Mouse (Mus musculus) heart, adult 8-10 months (tissue): ENCODE measurements around the gene Lrpprc. TPM values are rescaled to one million over a fixed set of nuclear protein-coding genes. Genes with fewer than 3 reads are reported as not detected.
"Not testable (repeated sequence)": the region's sequence is repeated elsewhere in the genome, so short reads cannot be mapped to it uniquely, and the experiment has no call there.

Experiments used
- DNase-seq: peaks from one replicate; pipeline ENCODE4 v3.0.0; 2022; ENCODE audit warnings: low spot score
- total RNA-seq, 4 experiments: library from RNA; stranded (reverse); gene quantifications; 2 replicates each; pipeline ENCODE4 v1.2.4; 2022

The Lrpprc gene
- total RNA-seq: 100 to 1,000 TPM; 129 to 143 (median 135) TPM

- peak; percentile 91 for DNase-seq
These were observed at the start of gene Lrpprc for GRCm38 (mm10) chr17:84790447-84791098. Gene Lrpprc (minus strand): TSS chr17:84790789.

- peak; percentile 53 for DNase-seq
These were observed 47.2 kb upstream of the Lrpprc start for GRCm38 (mm10) chr17:84837780-84838179.

GRCm38 (mm10) chr17:84835249-84835648, 44.7 kb upstream of the Lrpprc start:
- DNase-seq: no peak

GRCm38 (mm10) chr17:84832346-84832745, 41.8 kb upstream of the Lrpprc start:
- no peak for DNase-seq

- DNase-seq: no peak
These were observed 37.7 kb upstream of the Lrpprc start for GRCm38 (mm10) chr17:84828301-84828700.

- DNase-seq: no peak
These were observed 30.0 kb upstream of the Lrpprc start for GRCm38 (mm10) chr17:84820603-84821002.

- DNase-seq: no peak
These were observed 27.8 kb upstream of the Lrpprc start for GRCm38 (mm10) chr17:84818390-84818789.

- DNase-seq: no peak
These were observed 25.4 kb upstream of the Lrpprc start for GRCm38 (mm10) chr17:84816014-84816461.

GRCm38 (mm10) chr17:84814905-84815304, 24.3 kb upstream of the Lrpprc start:
- no peak for DNase-seq

- DNase-seq: not testable (repeated sequence)
These were observed 23.6 kb upstream of the Lrpprc start for GRCm38 (mm10) chr17:84814192-84814591.

GRCm38 (mm10) chr17:84792006-84792405, 1.4 kb upstream of the Lrpprc start:
- no peak for DNase-seq

- no peak for DNase-seq
These were observed 567 bp upstream of the Lrpprc start for GRCm38 (mm10) chr17:84791156-84791555.

GRCm38 (mm10) chr17:84790043-84790442, 546 bp downstream of the Lrpprc start:
- no peak for DNase-seq

GRCm38 (mm10) chr17:84788376-84789125, 2.0 kb downstream of the Lrpprc start:
- DNase-seq: no peak

GRCm38 (mm10) chr17:84787477-84787876, 3.1 kb downstream of the Lrpprc start:
- DNase-seq: no peak

GRCm38 (mm10) chr17:84786911-84787310, 3.7 kb downstream of the Lrpprc start:
- DNase-seq: no peak

GRCm38 (mm10) chr17:84785176-84785575, 5.4 kb downstream of the Lrpprc start:
- no peak for DNase-seq

- DNase-seq: no peak
These were observed 7.1 kb downstream of the Lrpprc start for GRCm38 (mm10) chr17:84783491-84783890.

GRCm38 (mm10) chr17:84780321-84780720, 10.3 kb downstream of the Lrpprc start:
- no peak for DNase-seq

- no peak for DNase-seq
These were observed 12.1 kb downstream of the Lrpprc start for GRCm38 (mm10) chr17:84778477-84778978.

GRCm38 (mm10) chr17:84776362-84777000, 14.1 kb downstream of the Lrpprc start:
- DNase-seq: no peak

- no peak for DNase-seq
These were observed 15.3 kb downstream of the Lrpprc start for GRCm38 (mm10) chr17:84775291-84775690.
